Mouse (Mus musculus): ENCODE data around the gene Prrx2. TPM values are rescaled to one million over a fixed set of nuclear protein-coding genes. Genes with fewer than 3 reads are reported as not detected.

Gene Prrx2
- polyA plus RNA-seq, 1 experiment from 2014 or later, result 2.7 TPM

DNA sequence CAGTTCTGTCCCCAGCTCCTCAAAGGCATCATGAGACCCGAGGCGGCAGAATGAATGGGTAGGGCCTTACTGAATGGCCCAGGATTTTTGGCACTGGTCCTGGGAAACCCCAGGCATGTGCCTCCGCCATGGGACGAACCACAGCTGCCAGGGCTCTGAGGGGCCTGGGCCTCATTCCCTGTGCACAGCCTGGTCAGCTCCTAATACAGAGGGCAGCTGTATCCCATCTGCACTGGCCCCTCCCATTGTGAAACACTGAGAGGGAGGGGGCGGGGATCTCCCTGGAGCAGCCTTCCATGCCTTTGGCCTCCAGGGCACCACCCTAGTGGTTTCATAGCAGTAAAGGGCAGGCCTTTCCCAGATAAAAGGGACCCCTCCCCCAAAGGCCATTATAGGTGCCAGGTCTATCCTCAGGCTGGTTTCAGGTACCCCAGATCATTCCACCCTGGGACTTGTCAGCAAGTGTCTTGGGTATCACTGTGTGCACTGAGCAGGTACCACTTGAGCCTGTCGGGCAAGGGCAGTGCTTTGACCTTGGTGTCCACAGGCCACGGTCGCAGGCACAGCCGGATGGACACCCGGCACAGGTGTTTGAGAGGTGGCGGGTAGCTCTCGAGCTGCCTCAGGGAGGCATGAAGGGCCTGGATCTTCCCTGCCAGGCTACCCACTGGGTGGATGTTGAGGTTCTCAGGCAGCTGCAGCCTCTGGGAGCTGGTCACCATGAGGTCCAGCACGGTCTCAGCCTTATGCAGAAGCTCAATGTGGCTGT, 11.2 kb upstream of the Prrx2 start:
- H3K27ac ChIP-seq (replicated peaks), result peak overlapping the region; percentile 37; the same call in 1 of the 2 replicates
- no peak for ATAC-seq (ENCODE audit: low FRiP score)
- peaks cover 63% of the 10 kb centered on the region for H3K36me3 ChIP-seq

GRCm38 (mm10) chr2:30826825-30827748, 7.7 kb upstream of the Prrx2 start:
- H3K4me1 ChIP-seq, result peaks cover 42% of the 10 kb centered on the region
- peaks cover 38% of the 10 kb centered on the region for H3K36me3 ChIP-seq
- no peaks in the 10 kb centered on the region for H3K9me3 ChIP-seq (replicated peaks)
- peak overlapping the region; percentile 96 for H3K4me2 ChIP-seq
- no peaks in the 10 kb centered on the region for H3K27me3 ChIP-seq (replicated peaks)
- H3K27ac ChIP-seq (replicated peaks), result peak overlapping the region; percentile 78
- peak overlapping the region; percentile 100 for H3K4me3 ChIP-seq (replicated peaks)
- peak overlapping the region; percentile 97 for H3K9ac ChIP-seq (replicated peaks)
- peak; percentile 15; the same call in 1 of the 2 replicates for ATAC-seq (ENCODE audit: low FRiP score)
- 37% methylated on average over 26 of the region's 26 CpGs for WGBS

More for the DNA sequence above, 11.2 kb upstream of the Prrx2 start:
- Histone ChIP-seq H3K4me2 (no peak overlapping the region), H3K9ac (replicated peaks) (no peak overlapping the region), H3K9me3 (replicated peaks) (no peaks in the 10 kb centered on the region), H3K4me1 (peaks cover 45% of the 10 kb centered on the region), H3K4me3 (replicated peaks) (no peak overlapping the region), H3K27me3 (replicated peaks) (no peaks in the 10 kb centered on the region)
- 73% methylated on average over 13 of the region's 13 CpGs for WGBS

DNA sequence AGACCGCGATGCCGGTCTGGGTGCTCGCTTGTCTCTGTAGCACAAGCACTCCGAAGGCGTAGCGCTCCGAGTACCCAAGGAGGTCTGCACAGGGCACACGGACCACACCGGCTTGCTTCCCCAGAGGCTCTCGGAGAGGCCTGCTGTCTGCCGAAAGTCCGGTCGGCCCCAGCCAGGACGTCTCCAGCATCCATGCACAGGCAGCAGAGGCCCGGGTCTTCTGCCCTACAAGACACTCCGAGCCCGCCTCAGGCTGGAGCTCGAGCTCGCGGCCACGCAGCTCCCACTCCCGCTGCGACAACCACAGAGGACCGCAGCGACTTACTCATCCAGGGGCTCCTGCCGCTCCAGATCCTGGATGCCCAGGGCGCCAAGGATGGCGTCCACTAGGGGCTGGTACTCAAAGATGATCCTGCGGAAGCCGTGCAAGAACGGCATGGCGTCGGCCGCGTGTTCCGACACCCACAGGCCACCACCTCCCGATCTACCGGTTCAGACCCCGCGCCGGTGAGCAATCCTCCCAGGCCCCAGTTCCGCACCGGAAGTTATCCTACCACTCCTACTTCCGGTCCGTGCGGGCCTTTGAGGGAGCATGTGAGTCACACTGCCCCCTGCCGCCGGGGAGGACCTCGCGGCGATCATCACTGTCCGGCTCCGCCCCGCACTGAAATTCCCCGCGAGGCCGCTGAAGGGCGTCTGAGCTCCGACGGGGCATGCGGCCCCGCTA, 6.9 kb upstream of the Prrx2 start:
- Histone ChIP-seq H3K9ac (replicated peaks) (peak overlapping the region; percentile 97), H3K9me3 (replicated peaks) (no peaks in the 10 kb centered on the region), H3K36me3 (peaks cover 30% of the 10 kb centered on the region), H3K27ac (replicated peaks) (peak overlapping the region; percentile 78), H3K4me3 (replicated peaks) (peak overlapping the region; percentile 100), H3K4me2 (peak overlapping the region; percentile 96), H3K27me3 (replicated peaks) (no peaks in the 10 kb centered on the region), H3K4me1 (peaks cover 37% of the 10 kb centered on the region)
- under 1% methylated on average over 63 of the region's 63 CpGs for WGBS
- ATAC-seq (ENCODE audit: low FRiP score), result peak; percentile 90

DNA sequence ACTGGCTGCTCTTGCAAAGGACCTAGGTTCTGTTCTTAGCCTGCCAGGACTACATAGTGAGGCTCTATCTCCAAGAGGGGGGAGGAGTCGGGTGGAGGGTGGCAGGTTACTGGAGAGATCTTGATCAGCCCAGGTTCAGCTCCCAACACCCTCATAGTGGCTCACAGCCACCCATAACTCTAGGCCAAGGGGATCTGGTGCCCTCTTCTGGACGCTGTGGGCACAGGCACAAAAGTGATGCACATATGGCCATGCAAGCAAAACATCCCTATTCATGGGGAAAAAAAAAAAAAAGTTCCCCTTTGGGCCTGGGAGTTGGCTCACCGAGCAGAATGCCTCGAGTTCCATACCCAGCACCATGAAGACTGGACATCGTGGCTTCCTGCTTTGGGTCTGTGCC, 5.5 kb upstream of the Prrx2 start:
- WGBS, result 31% methylated on average over 5 of the region's 5 CpGs

GRCm38 (mm10) chr2:30830283-30830795, 4.4 kb upstream of the Prrx2 start, which contains the start of gene Asb6:
Asb6 (minus strand) TSS chr2:30830333.
- ATAC-seq (ENCODE audit: low FRiP score), result no peak
- H3K9me3 ChIP-seq (replicated peaks), result no peaks in the 10 kb centered on the region
- H3K27me3 ChIP-seq (replicated peaks), result no peaks in the 10 kb centered on the region
- H3K36me3 ChIP-seq, result peaks cover 6% of the 10 kb centered on the region
- no peak within 1 kb of the TSS for H3K4me3 ChIP-seq (replicated peaks)
- no peak within 1 kb of the TSS for H3K27ac ChIP-seq (replicated peaks)
- H3K4me2 ChIP-seq, result no peak within 1 kb of the TSS
- 43% methylated on average over 4 of the region's 4 CpGs for WGBS
- peaks cover 32% of the 10 kb centered on the region for H3K4me1 ChIP-seq
- no peak within 1 kb of the TSS for H3K9ac ChIP-seq (replicated peaks)

More for the DNA sequence above, 5.5 kb upstream of the Prrx2 start:
- Histone ChIP-seq H3K9ac (replicated peaks) (no peak overlapping the region), H3K4me2 (no peak overlapping the region), H3K27ac (replicated peaks) (no peak overlapping the region), H3K4me3 (replicated peaks) (no peak overlapping the region), H3K27me3 (replicated peaks) (no peaks in the 10 kb centered on the region), H3K9me3 (replicated peaks) (no peaks in the 10 kb centered on the region), H3K4me1 (peaks cover 32% of the 10 kb centered on the region), H3K36me3 (peaks cover 16% of the 10 kb centered on the region)
- ATAC-seq (ENCODE audit: low FRiP score), result no peak

GRCm38 (mm10) chr2:30833644-30834043, 1.1 kb upstream of the Prrx2 start:
- H3K4me3 ChIP-seq (replicated peaks), result no peak overlapping the region
- no peak for ATAC-seq (ENCODE audit: low FRiP score)
- 64% methylated on average over 5 of the region's 5 CpGs for WGBS
- H3K36me3 ChIP-seq, result no peaks in the 10 kb centered on the region
- no peak overlapping the region for H3K9ac ChIP-seq (replicated peaks)
- no peaks in the 10 kb centered on the region for H3K9me3 ChIP-seq (replicated peaks)
- peaks cover 19% of the 10 kb centered on the region for H3K4me1 ChIP-seq
- H3K27ac ChIP-seq (replicated peaks), result no peak overlapping the region
- peaks cover 10% of the 10 kb centered on the region for H3K27me3 ChIP-seq (replicated peaks)
- no peak overlapping the region for H3K4me2 ChIP-seq

DNA sequence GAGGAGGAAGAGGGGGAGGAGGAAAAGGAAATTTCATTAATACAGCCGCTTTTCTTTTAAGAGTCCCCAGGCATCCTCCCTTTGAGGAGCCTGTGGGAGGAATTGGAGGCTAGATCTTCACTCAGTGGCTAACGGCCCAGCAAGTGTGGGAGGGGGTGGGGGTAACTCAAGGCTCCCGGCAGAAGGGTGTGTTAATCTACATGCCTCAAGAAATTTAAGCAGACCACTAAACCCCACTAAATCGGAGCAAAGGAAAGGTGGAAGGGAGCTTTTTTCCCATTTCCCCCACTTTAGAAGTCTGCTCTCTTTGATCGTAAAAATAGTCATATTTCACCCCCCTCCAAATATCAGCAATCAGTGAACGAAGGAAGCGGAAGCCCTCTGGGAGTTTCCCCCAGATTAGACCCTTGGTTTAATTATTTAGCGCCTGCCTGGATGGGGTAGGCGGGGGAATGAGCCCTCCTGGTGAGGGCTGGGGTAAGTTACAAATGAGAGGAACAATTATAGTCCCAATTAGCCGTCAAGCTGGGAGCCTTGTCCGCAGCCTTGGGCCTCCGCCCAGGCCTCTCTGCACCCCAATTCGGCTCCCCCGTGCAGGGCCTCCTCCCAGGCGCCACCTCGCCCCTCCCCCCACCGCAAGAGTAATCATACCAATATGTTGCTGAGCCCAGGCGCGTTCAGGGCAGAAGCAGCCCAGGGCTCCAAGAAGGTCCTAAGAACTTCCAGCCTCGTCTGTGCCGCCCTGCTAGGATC, 1.6 kb downstream of the Prrx2 start:
- Histone ChIP-seq H3K4me2 (peak overlapping the region; percentile 25; the same call in 1 of the 2 replicates), H3K9me3 (replicated peaks) (no peaks in the 10 kb centered on the region), H3K4me3 (replicated peaks) (no peak overlapping the region), H3K27me3 (replicated peaks) (peaks cover 13% of the 10 kb centered on the region), H3K9ac (replicated peaks) (no peak overlapping the region), H3K36me3 (no peaks in the 10 kb centered on the region), H3K4me1 (peaks cover 19% of the 10 kb centered on the region), H3K27ac (replicated peaks) (peak overlapping the region; percentile 18; the same call in 1 of the 2 replicates)
- 7% methylated on average over 21 of the region's 21 CpGs for WGBS
- ATAC-seq (ENCODE audit: low FRiP score), result no peak

DNA sequence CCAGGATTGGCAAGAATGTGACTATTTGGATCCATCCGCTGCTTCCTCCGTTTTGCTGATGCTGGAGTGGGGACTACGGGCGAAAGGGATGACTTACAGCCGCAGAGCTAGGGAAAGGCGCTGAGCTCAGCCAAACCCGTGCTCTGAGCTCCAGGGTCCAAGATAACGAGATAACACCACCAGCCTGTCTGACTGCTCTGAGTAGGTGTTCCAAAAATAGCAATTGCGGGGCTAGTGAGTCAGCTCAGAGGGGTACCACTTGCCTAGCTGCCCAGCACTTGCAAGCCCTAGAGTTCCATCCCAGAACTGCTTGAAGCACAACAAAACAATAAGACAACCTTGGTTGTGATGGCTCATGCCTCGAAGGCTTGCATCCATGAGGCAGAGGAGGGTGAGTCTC, 7.8 kb downstream of the Prrx2 start:
- Histone ChIP-seq H3K4me1 (peaks cover 8% of the 10 kb centered on the region), H3K4me3 (replicated peaks) (no peak overlapping the region), H3K9me3 (replicated peaks) (no peaks in the 10 kb centered on the region), H3K9ac (replicated peaks) (no peak overlapping the region), H3K36me3 (no peaks in the 10 kb centered on the region), H3K27me3 (replicated peaks) (peaks cover 66% of the 10 kb centered on the region), H3K4me2 (no peak overlapping the region), H3K27ac (replicated peaks) (no peak overlapping the region)
- 58% methylated on average over 10 of the region's 10 CpGs for whole genome bisulfite sequencing
- ATAC-seq (ENCODE audit: low FRiP score), result no peak

DNA sequence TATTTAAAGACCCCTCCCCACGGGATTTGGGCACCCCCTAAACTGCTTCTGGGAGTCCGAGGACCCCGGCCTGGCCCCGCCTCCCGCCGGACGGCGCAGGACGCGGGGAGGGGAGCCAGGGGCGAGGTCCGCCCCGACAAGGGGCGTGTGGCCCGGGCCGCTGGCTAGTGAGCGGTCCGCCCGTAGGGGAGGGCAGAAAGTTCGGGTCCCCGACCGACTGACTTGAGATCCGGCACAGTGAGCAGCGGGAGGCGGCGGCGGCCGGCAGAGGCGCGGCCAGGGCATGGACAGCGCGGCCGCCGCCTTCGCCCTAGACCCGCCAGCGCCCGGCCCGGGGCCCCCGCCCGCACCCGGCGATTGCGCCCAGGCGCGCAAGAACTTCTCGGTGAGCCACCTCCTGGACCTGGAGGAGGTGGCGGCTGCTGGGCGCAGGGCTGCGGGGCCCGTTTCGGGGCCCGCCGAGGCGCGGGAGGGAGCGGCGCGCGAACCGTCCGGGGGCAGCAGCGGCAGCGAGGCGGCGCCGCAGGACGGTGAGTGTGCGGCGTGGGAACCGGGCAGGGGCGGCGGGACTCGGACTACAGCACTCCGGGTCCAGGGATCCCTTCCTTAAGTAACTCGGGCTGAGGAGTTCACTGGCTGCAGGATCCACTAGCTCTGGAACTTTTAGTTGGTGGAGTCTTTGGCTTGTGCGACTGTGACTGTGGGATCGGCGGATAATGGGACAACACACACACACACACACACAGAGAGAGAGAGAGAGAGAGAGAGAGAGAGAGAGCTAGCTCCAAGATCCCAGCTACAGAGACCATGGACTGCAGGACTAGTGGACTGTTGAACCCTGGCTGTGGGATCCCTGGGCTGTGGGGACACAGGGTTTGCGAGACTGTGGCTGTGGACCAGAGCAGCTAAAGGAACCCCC, 10.6 kb downstream of the Prrx2 start:
- H3K36me3 ChIP-seq, result no peaks in the 10 kb centered on the region
- peaks cover 8% of the 10 kb centered on the region for H3K4me1 ChIP-seq
- H3K9me3 ChIP-seq (replicated peaks), result no peaks in the 10 kb centered on the region
- ATAC-seq (ENCODE audit: low FRiP score), result no peak
- no peak overlapping the region for H3K27ac ChIP-seq (replicated peaks)
- WGBS, result 2% methylated on average over 80 of the region's 80 CpGs
- peak overlapping the region; percentile 42 for H3K4me3 ChIP-seq (replicated peaks)
- H3K4me2 ChIP-seq, result peak overlapping the region; percentile 85
- H3K9ac ChIP-seq (replicated peaks), result peak overlapping the region; percentile 31; the same call in 1 of the 2 replicates
- H3K27me3 ChIP-seq (replicated peaks), result peaks cover 61% of the 10 kb centered on the region

GRCm38 (mm10) chr2:30846236-30846635, 11.5 kb downstream of the Prrx2 start:
- Histone ChIP-seq H3K4me3 (replicated peaks) (no peak overlapping the region), H3K4me2 (peak overlapping the region; percentile 85), H3K27ac (replicated peaks) (no peak overlapping the region), H3K27me3 (replicated peaks) (peaks cover 60% of the 10 kb centered on the region), H3K36me3 (no peaks in the 10 kb centered on the region), H3K4me1 (peaks cover 8% of the 10 kb centered on the region), H3K9ac (replicated peaks) (no peak overlapping the region), H3K9me3 (replicated peaks) (no peaks in the 10 kb centered on the region)
- ATAC-seq (ENCODE audit: low FRiP score), result no peak
- WGBS, result 77% methylated on average over 8 of the region's 8 CpGs
